Mouse (Mus musculus) intestine, postnatal 0 days (tissue): ENCODE data around the gene Dpp8. TPM values are rescaled to one million over a fixed set of nuclear protein-coding genes. Genes with fewer than 3 reads are reported as not detected.

Experiments used
- ATAC-seq: fragments of 200-750 bp; cut with Nextera tagmentation; 2 replicates; pipeline ENCODE4 v1.8.0; 2017; ENCODE audit warnings: mild to moderate bottlenecking, moderate TSS enrichment, moderate library complexity
- H3K27ac ChIP-seq: fragments of 300-500 bp; sonication (generic); 2 replicates; pipeline ENCODE4 v1.5.1; 2014; ENCODE audit warnings: mild to moderate bottlenecking, low read depth, low read length, moderate library complexity
- H3K27me3 ChIP-seq: fragments of 300-500 bp; sonication (generic); replicated peaks from 2 replicates; pipeline ENCODE4 v1.6.1; 2014; ENCODE audit warnings: low read length, mixed read lengths; ENCODE audit not compliant: control insufficient read depth, insufficient read depth
- H3K36me3 ChIP-seq: fragments of 300-500 bp; sonication (generic); 2 replicates; pipeline ENCODE4 v1.6.1; 2014; ENCODE audit warnings: mild to moderate bottlenecking, moderate library complexity; ENCODE audit not compliant: control insufficient read depth, insufficient read depth
- H3K4me1 ChIP-seq: fragments of 300-500 bp; sonication (generic); replicated peaks from 2 replicates; pipeline ENCODE4 v1.6.1; 2014; ENCODE audit warnings: antibody characterized with exemption, low read length, mixed read lengths; ENCODE audit not compliant: control insufficient read depth, insufficient read depth
- H3K4me2 ChIP-seq: fragments of 300-500 bp; sonication (generic); replicated peaks from 2 replicates; pipeline ENCODE4 v1.6.1; 2014; ENCODE audit warnings: low read depth, mild to moderate bottlenecking, moderate library complexity
- H3K4me3 ChIP-seq: fragments of 300-500 bp; sonication (generic); 2 replicates; pipeline ENCODE4 v1.5.1; 2014; ENCODE audit warnings: low read depth, low read length
- H3K9ac ChIP-seq: fragments of 300-500 bp; sonication (generic); 2 replicates; pipeline ENCODE4 v1.6.1; 2014; ENCODE audit warnings: mild to moderate bottlenecking, low read depth, low read length
- H3K9me3 ChIP-seq: fragments of 300-500 bp; sonication (generic); 2 replicates; pipeline ENCODE4 v1.6.1; 2016; ENCODE audit warnings: mixed run types; ENCODE audit not compliant: control insufficient read depth
- CTCF ChIP-seq: sonication (generic); IDR thresholded peaks from 2 replicates; pipeline ENCODE4 v1.5.1; 2016; ENCODE audit warnings: low read depth, mild to moderate bottlenecking, control low read depth, antibody characterized with exemption, moderate library complexity
- WGBS: fragments of 180-500 bp; shearing (Covaris S2); extraction: QIAGEN DNeasy Blood & Tissue Kit; methylation state at CpG from one replicate; pipeline ENCODE4 v1.1.7; 2014; 5-methylcytosine and 5-hydroxymethylcytosine counted together
- polyA plus RNA-seq: library from polyadenylated mRNA; unstranded; fragments of >200 nt; fragmentation: Nextera tagmentation; extraction: Ambion mirVana; gene quantifications from 2 replicates; pipeline ENCODE4 v1.2.1, GENCODE M21; 2015

Gene Dpp8
- polyA plus RNA-seq, 1 experiment from 2014 or later = 14.1 TPM

GRCm38 (mm10) chr9:65087490-65087889 is 55.3 kb downstream of the Dpp8 start:
- Histone ChIP-seq H3K4me1 (no peaks in the 10 kb centered on the region), H3K27ac (no peak overlapping the region), H3K9me3 (no peaks in the 10 kb centered on the region), H3K4me2 (no peak overlapping the region), H3K27me3 (no peaks in the 10 kb centered on the region), H3K4me3 (no peak overlapping the region), H3K9ac (no peak overlapping the region), H3K36me3 (peaks cover 18% of the 10 kb centered on the region; the same call in 1 of the 2 replicates)
- no peak for ATAC-seq
- no peak for TF ChIP-seq CTCF
- WGBS = 44% methylated on average over 5 of the region's 5 CpGs

GRCm38 (mm10) chr9:65094237-65094636 is 62.0 kb downstream of the Dpp8 start:
- Histone ChIP-seq H3K4me2 (no peak overlapping the region), H3K27ac (no peak overlapping the region), H3K9me3 (no peaks in the 10 kb centered on the region), H3K36me3 (no peaks in the 10 kb centered on the region; the same call in 1 of the 2 replicates), H3K27me3 (no peaks in the 10 kb centered on the region), H3K4me3 (no peak overlapping the region), H3K4me1 (no peaks in the 10 kb centered on the region), H3K9ac (no peak overlapping the region)
- ATAC-seq = 0 out of 2 replicates have a peak, but pooled peaks have one; percentile 13
- WGBS = 41% methylated on average over 6 of the region's 6 CpGs
- TF ChIP-seq CTCF = no peak

GRCm38 (mm10) chr9:65100991-65101685 is 68.9 kb downstream of the Dpp8 start, which contains the start of gene Igdcc4:
TSS of gene Igdcc4 (plus strand) at chr9:65101486.
- Histone ChIP-seq H3K9ac (peak within 1 kb of the TSS; percentile 71), H3K9me3 (no peaks in the 10 kb centered on the region), H3K4me3 (peak within 1 kb of the TSS; percentile 68), H3K4me2 (peak within 1 kb of the TSS; percentile 100), H3K4me1 (no peaks in the 10 kb centered on the region), H3K27ac (peak within 1 kb of the TSS; percentile 62), H3K36me3 (no peaks in the 10 kb centered on the region), H3K27me3 (no peaks in the 10 kb centered on the region)
- WGBS = 3% methylated on average over 27 of the region's 76 CpGs
- ATAC-seq = peak; percentile 35
- TF ChIP-seq CTCF = peak; percentile 27; the same call in 1 of the 2 replicates

GRCm38 (mm10) chr9:65101686-65102376 is 69.6 kb downstream of the Dpp8 start:
- peak; percentile 57 for ATAC-seq
- TF ChIP-seq CTCF = no peak
- Histone ChIP-seq H3K9ac (peak overlapping the region; percentile 71), H3K4me3 (peak overlapping the region; percentile 68), H3K9me3 (no peaks in the 10 kb centered on the region), H3K27me3 (no peaks in the 10 kb centered on the region), H3K36me3 (no peaks in the 10 kb centered on the region), H3K27ac (peak overlapping the region; percentile 62), H3K4me1 (no peaks in the 10 kb centered on the region; the same call in 1 of the 2 replicates), H3K4me2 (peak overlapping the region; percentile 100)
- under 1% methylated on average over 38 of the region's 39 CpGs for WGBS

- no peaks in the 10 kb centered on the region for H3K36me3 ChIP-seq
- TF ChIP-seq CTCF = no peak
- no peaks in the 10 kb centered on the region for H3K27me3 ChIP-seq
- peak overlapping the region; percentile 68 for H3K4me3 ChIP-seq
- peak overlapping the region; percentile 71 for H3K9ac ChIP-seq
- WGBS = 7% methylated on average over 36 of the region's 36 CpGs
- no peaks in the 10 kb centered on the region; the same call in 1 of the 2 replicates for H3K4me1 ChIP-seq
- ATAC-seq = peak; percentile 8; the same call in 1 of the 2 replicates
- no peaks in the 10 kb centered on the region for H3K9me3 ChIP-seq
- peak overlapping the region; percentile 62 for H3K27ac ChIP-seq
- H3K4me2 ChIP-seq = peak overlapping the region; percentile 100
These were observed 70.4 kb downstream of the Dpp8 start for GRCm38 (mm10) chr9:65102377-65103172.
